Mouse (Mus musculus): ENCODE data around the gene Hist1h1d. TPM values are rescaled to one million over a fixed set of nuclear protein-coding genes. Genes with fewer than 3 reads are reported as not detected.
"Not testable (repeated sequence)": the region's sequence is repeated elsewhere in the genome, so short reads cannot be mapped to it uniquely, and the experiment has no call there.

Hist1h1d gene
- polyA plus RNA-seq, 1 experiment: 0.12 TPM

DNA sequence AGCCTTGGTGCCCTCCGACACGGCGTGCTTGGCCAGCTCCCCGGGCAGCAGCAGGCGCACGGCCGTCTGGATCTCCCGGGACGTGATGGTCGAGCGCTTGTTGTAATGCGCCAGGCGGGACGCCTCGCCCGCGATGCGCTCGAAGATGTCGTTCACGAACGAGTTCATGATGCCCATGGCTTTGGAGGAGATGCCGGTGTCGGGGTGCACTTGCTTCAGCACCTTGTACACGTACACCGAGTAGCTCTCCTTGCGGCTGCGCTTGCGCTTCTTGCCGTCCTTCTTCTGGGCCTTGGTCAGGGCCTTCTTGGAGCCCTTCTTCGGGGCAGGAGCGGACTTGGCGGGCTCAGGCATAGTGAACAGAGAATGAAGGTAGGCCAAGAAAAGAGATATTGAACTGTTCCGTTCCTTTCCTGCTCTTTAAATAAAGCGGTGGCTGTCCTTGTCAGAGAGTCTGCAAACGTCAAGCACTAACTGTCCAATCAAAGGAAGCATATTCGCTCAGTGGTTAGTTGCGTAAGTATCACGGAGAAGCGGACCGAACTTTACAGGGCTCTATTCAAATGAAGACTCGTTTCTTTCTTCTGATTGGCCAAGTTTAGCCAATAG, 10.0 kb upstream of the Hist1h1d start, which contains the start of gene Hist1h2bh:
Gene Hist1h2bh, minus strand, starts transcription at position 394 of the 609 bp plus-strand sequence.
- H3K4me3 ChIP-seq (replicated peaks; ENCODE audit: extremely low read depth, low read depth, low read length): peak within 1 kb of the TSS; percentile 71
- peak; percentile 35; the same call in 1 of the 2 replicates for TF ChIP-seq POLR2A (IDR thresholded peaks at IDR 0.05; ENCODE audit: borderline replicate concordance, extremely low read depth, low read depth, low read length)
- whole genome bisulfite sequencing: under 1% methylated on average over 36 of the region's 42 CpGs
- not testable (repeated sequence) for H3K4me1 ChIP-seq (ENCODE audit: control insufficient read depth, insufficient read depth, low read length)
- peak; percentile 67 for DNase-seq

DNA sequence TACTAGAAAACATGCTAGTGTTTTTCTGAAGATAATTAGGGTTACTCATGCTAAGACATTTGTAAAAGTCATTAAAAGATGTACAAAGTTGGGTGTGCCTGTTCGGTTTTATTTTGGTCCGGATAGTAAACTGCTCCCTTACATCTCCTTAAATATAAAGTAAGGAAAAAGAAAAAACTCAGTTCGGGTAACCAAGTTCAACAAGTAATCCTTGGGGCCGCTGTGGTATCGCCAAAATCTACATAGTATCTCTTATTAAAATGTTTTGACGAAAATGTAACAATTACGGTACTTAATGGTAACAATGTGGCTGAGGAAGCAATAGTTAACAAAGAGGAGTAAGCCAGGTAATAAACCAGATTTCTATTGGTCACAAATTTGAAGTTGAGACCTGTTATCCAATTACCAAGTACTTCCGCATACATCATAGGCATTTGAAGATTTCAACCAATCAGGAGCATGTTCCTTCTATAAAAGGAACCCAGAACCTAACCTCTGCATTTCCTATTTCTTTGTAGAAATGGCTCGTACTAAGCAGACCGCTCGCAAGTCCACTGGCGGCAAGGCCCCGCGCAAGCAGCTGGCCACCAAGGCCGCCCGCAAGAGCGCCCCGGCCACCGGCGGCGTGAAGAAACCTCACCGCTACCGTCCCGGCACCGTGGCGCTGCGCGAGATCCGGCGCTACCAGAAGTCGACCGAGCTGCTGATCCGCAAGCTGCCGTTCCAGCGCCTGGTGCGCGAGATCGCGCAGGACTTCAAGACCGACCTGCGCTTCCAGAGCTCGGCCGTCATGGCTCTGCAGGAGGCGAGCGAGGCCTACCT, 8.9 kb upstream of the Hist1h1d start, which contains the start of gene Hist1h3f:
Gene Hist1h3f, plus strand, starts transcription at position 88 of the 822 bp plus-strand sequence.
- WGBS: under 1% methylated on average over 35 of the region's 45 CpGs
- TF ChIP-seq POLR2A (IDR thresholded peaks at IDR 0.05; ENCODE audit: borderline replicate concordance, extremely low read depth, low read depth, low read length): peak; percentile 84
- no peak for TF ChIP-seq CTCF (IDR thresholded peaks at IDR 0.05; ENCODE audit: insufficient read depth, low read length)
- Histone ChIP-seq H3K4me1 (ENCODE audit: control insufficient read depth, insufficient read depth, low read length) (peaks cover 2% of the 10 kb centered on the region; the same call in 1 of the 2 replicates), H3K4me3 (replicated peaks; ENCODE audit: extremely low read depth, low read depth, low read length) (peak within 1 kb of the TSS; percentile 71)
- peak; percentile 71 for DNase-seq

- DNase-seq; H3K4me1 ChIP-seq (ENCODE audit: control insufficient read depth, insufficient read depth, low read length): not testable (repeated sequence)
- under 1% methylated on average over 13 of the region's 14 CpGs for whole genome bisulfite sequencing
- peak overlapping the region; percentile 24 for H3K4me3 ChIP-seq (replicated peaks; ENCODE audit: extremely low read depth, low read depth, low read length)
Measured at GRCm38 (mm10) chr13:23544787-23545120, 8.3 kb upstream of the Hist1h1d start.

DNA sequence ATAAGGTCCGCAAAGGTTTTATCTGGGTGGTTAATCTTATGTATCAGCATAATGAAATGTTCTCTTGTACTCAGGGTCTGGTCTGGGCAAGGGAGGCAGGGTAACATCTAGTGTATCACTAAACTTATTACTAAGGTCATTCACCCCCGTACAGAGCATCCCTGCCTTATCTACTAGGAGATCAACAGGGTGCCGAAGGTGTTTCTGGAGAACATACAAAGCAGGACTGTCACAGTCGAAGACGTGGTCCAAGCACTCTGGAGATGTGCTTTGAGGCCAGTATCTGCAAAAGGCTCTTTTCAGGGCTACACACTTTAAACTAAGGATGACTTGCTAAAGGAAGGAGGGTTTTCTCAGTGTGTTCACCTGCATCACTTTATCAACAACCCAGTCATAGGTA, 6.4 kb upstream of the Hist1h1d start:
- WGBS: 72% methylated on average over 5 of the region's 5 CpGs
- H3K4me3 ChIP-seq (replicated peaks; ENCODE audit: extremely low read depth, low read depth, low read length): no peak overlapping the region
- no peak for DNase-seq
- TF ChIP-seq POLR2A (IDR thresholded peaks at IDR 0.05; ENCODE audit: borderline replicate concordance, extremely low read depth, low read depth, low read length) (no peak), CTCF (IDR thresholded peaks at IDR 0.05; ENCODE audit: insufficient read depth, low read length) (no peak)
- H3K4me1 ChIP-seq (ENCODE audit: control insufficient read depth, insufficient read depth, low read length): peaks cover 2% of the 10 kb centered on the region; the same call in 1 of the 2 replicates

GRCm38 (mm10) chr13:23550761-23551145, 2.3 kb upstream of the Hist1h1d start:
- Histone ChIP-seq H3K4me3 (replicated peaks; ENCODE audit: extremely low read depth, low read depth, low read length) (no peak overlapping the region), H3K4me1 (ENCODE audit: control insufficient read depth, insufficient read depth, low read length) (peaks cover 3% of the 10 kb centered on the region; the same call in 1 of the 2 replicates)
- no peak for DNase-seq
- WGBS: 5% methylated on average over 3 of the region's 3 CpGs
- no peak for TF ChIP-seq POLR2A (IDR thresholded peaks at IDR 0.05; ENCODE audit: borderline replicate concordance, extremely low read depth, low read depth, low read length)
- no peak for TF ChIP-seq CTCF (IDR thresholded peaks at IDR 0.05; ENCODE audit: insufficient read depth, low read length)

DNA sequence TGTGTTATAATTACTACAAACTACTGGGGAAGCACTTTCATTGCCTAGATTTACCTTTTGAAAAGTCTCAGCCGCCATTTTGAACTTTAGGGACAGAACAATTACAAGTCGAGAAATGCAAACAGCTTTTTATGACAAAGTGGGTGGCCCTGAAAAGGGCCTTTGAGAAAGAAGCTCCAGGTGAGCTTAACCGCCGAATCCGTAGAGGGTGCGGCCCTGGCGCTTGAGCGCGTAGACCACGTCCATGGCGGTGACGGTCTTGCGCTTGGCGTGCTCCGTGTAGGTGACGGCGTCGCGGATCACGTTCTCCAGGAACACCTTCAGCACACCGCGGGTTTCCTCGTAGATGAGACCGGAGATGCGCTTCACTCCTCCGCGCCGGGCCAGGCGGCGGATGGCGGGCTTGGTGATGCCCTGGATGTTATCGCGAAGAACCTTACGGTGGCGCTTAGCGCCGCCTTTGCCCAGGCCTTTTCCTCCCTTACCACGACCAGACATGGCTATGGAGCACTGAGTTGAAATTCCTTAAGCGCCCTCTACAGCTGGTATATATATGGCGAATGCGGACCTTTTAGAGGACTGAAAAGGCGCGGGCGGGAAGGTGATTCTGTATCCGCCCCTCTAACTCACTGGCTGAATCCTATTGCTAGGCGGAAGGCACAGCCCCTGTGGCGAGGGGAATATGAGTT, 1.8 kb upstream of the Hist1h1d start, which contains the start of gene Hist1h4f:
Gene Hist1h4f, minus strand, starts transcription at position 503 of the 689 bp plus-strand sequence.
- WGBS: under 1% methylated on average over 47 of the region's 47 CpGs
- peak; percentile 74 for DNase-seq
- peak within 1 kb of the TSS; percentile 61 for H3K4me3 ChIP-seq (replicated peaks; ENCODE audit: extremely low read depth, low read depth, low read length)
- 0 out of 2 replicates have a peak, but pooled peaks have one; percentile 12 for TF ChIP-seq CTCF (IDR thresholded peaks at IDR 0.05; ENCODE audit: insufficient read depth, low read length)
- TF ChIP-seq POLR2A (IDR thresholded peaks at IDR 0.05; ENCODE audit: borderline replicate concordance, extremely low read depth, low read depth, low read length): peak; percentile 81; the same call in 1 of the 2 replicates
- not testable (repeated sequence) for H3K4me1 ChIP-seq (ENCODE audit: control insufficient read depth, insufficient read depth, low read length)

GRCm38 (mm10) chr13:23551931-23552914, 839 bp upstream of the Hist1h1d start:
- WGBS: 38% methylated on average over 8 of the region's 8 CpGs
- Histone ChIP-seq H3K4me3 (replicated peaks; ENCODE audit: extremely low read depth, low read depth, low read length) (no peak overlapping the region), H3K4me1 (ENCODE audit: control insufficient read depth, insufficient read depth, low read length) (peaks cover 5% of the 10 kb centered on the region)
- TF ChIP-seq CTCF (IDR thresholded peaks at IDR 0.05; ENCODE audit: insufficient read depth, low read length) (no peak), POLR2A (IDR thresholded peaks at IDR 0.05; ENCODE audit: borderline replicate concordance, extremely low read depth, low read depth, low read length) (no peak)
- no peak for DNase-seq

GRCm38 (mm10) chr13:23554393-23554792, 1.3 kb downstream of the Hist1h1d start:
- DNase-seq: no peak
- Histone ChIP-seq H3K4me3 (replicated peaks; ENCODE audit: extremely low read depth, low read depth, low read length) (peak overlapping the region; percentile 46), H3K4me1 (ENCODE audit: control insufficient read depth, insufficient read depth, low read length) (peaks cover 5% of the 10 kb centered on the region)
- WGBS: 19% methylated on average over 9 of the region's 9 CpGs
- TF ChIP-seq POLR2A (IDR thresholded peaks at IDR 0.05; ENCODE audit: borderline replicate concordance, extremely low read depth, low read depth, low read length) (no peak), CTCF (IDR thresholded peaks at IDR 0.05; ENCODE audit: insufficient read depth, low read length) (no peak)

All from lung, adult 2 months (tissue).